Mouse (Mus musculus) ES-E14 (cell line): ENCODE results near the gene Sox1. TPM values are rescaled to one million over a fixed set of nuclear protein-coding genes. Genes with fewer than 3 reads are reported as not detected.

Experiments
- DNase-seq: peaks from one replicate; pipeline ENCODE4 v3.0.0-alpha.2; 2013; ENCODE audit warnings: low read depth, low spot score
- H3K27ac ChIP-seq: 2 replicates; pipeline ENCODE4 v1.5.1; 2012; ENCODE audit warnings: low read depth, mild to moderate bottlenecking, low read length, moderate library complexity, mixed read lengths; ENCODE audit not compliant: poor library complexity, insufficient read depth, severe bottlenecking
- H3K36me3 ChIP-seq: 2 replicates; pipeline ENCODE4 v1.6.1; 2012; ENCODE audit warnings: mild to moderate bottlenecking, low read length, moderate library complexity, mixed read lengths; ENCODE audit not compliant: control insufficient read depth, poor library complexity, insufficient read depth, severe bottlenecking
- H3K4me1 ChIP-seq, 2 experiments: fragments of 150-350 bp in 1 of 2; sonication (generic) in 1 of 2; 2 replicates each; pipeline ENCODE4 v1.6.1; 2012; ENCODE audit warnings: low read length in 2 of 2, mild to moderate bottlenecking in 1 of 2, mixed read lengths in 1 of 2; ENCODE audit not compliant: control insufficient read depth in 2 of 2, insufficient read depth in 2 of 2, poor library complexity in 1 of 2
- H3K4me3 ChIP-seq, 2 experiments: fragments of 150-350 bp in 1 of 2; sonication (generic) in 1 of 2; 2 replicates each; pipeline ENCODE4 v1.5.1; 2012; ENCODE audit warnings: low read length in 2 of 2, low read depth in 1 of 2, mild to moderate bottlenecking in 1 of 2, mixed read lengths in 1 of 2; ENCODE audit not compliant: insufficient read depth in 1 of 2, poor library complexity in 1 of 2, severe bottlenecking in 1 of 2
- H3K9ac ChIP-seq: 2 replicates; pipeline ENCODE4 v1.6.1; 2012; ENCODE audit warnings: low read depth, mild to moderate bottlenecking, low read length, mixed read lengths; ENCODE audit not compliant: poor library complexity, insufficient read depth, severe bottlenecking
- H3K9me3 ChIP-seq: fragments of 150-350 bp; sonication (generic); 2 replicates; pipeline ENCODE4 v1.6.1; 2012; ENCODE audit warnings: low read depth, mild to moderate bottlenecking, low read length; ENCODE audit not compliant: control insufficient read depth, insufficient read depth
- CHD2 ChIP-seq: IDR thresholded peaks from 2 replicates; pipeline ENCODE4 v1.6.1; 2014; ENCODE audit warnings: mild to moderate bottlenecking, low read depth, low read length, inconsistent platforms
- HCFC1 ChIP-seq: IDR thresholded peaks from 2 replicates; pipeline ENCODE4 v1.6.1; 2012; ENCODE audit warnings: low read length, inconsistent platforms, borderline replicate concordance; ENCODE audit not compliant: insufficient read depth
- MAFK ChIP-seq: IDR thresholded peaks from 2 replicates; pipeline ENCODE4 v1.6.1; 2014; ENCODE audit warnings: mild to moderate bottlenecking, low read depth, low read length, inconsistent platforms; ENCODE audit not compliant: insufficient read depth
- ZC3H11A ChIP-seq: IDR thresholded peaks from 2 replicates; pipeline ENCODE4 v1.6.1; 2012; ENCODE audit warnings: low read depth, mild to moderate bottlenecking, inconsistent platforms, low read length, borderline replicate concordance
- ZNF384 ChIP-seq: IDR thresholded peaks from 2 replicates; pipeline ENCODE4 v1.6.1; 2012; ENCODE audit warnings: low read depth, low read length, inconsistent platforms
- in situ Hi-C, 2 experiments: fragments of 600-800 bp; cut with MboI; formaldehyde crosslinking; loops; one replicate each; pipeline ENCODE4 v1.15.1; 2025; ENCODE audit warnings: low sequenced_read_pairs in 2 of 2, inconsistent platforms in 1 of 2; ENCODE audit not compliant: unreplicated experiment in 2 of 2
- total RNA-seq: library from RNA; depleted of rRNA; stranded (reverse); fragments of 300-350 nt; gene quantifications from 2 replicates; pipeline ENCODE4 v1.2.3, GENCODE M21; 2012

The Sox1 gene
- total RNA-seq, 1 experiment = 1.0 TPM

DNA sequence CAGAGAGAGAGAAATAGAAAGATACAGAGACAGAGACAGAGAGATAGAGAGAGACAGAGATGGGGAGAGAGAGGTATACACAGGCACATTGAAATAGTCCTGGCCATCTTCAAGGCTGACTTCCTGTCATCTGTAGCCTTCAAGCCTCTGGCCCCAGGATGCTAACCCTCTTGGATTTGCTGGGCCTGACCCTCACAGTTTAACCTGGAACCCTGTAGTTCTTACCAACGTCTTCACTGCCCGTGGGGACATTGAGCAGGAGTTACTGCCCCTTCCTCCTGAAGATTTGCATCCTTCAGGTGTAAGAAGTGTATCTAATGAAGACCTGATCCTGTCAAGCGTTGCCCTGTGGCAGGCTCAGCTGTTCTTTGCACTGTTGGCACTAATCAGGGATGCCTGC, 14.0 kb upstream of the Sox1 start:
- DNase-seq = no peak
- in situ Hi-C loops = loop anchor here (25.0 kb wide), 2 partner anchors 894 to 1069 kb away; partner anchors contain the start of genes Col4a1 (in 2 of the 2), Col4a2 (in 2 of the 2), Naxd (in 1 of the 2) and Rab20 (in 1 of the 2)

DNA sequence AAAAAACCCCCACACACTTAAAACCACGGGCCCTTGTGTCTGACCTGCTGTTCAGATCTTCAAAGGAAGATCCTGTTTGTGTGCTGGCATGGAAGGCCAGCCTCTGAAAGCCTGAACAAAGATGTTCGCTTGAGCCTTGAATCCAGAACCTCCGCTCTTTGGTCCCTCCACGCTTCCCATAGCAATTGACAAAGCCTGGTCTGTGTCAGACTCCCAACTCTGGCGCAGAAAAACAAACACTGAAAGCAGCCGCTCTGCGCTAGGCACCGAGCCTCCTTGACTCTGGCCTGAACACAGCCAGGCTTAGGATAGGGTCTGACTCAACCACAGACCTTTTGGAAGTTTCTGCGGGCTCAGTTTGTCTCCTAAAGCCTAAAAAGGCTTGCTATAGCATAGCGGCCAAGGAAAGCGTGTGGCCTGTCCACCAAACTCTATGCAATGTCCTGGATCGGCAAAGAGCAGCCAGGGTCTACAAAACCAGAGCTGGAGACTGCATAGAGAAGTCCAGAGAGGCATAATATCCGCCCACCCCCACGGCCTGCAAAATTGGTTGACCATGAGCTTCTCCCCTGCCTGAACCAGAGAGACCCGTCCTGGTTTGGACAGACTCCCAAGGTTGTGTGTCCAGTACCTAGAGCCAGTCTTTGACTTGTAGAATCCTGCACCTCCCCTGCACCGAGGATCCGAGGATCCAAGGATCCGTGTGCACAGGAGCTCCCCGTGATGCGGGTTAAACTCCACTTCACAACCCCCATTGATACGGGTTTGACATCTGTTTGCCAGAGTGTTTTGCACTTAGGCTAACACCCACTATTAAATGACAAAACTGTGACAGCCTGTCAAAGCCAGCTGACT, 12.2 kb upstream of the Sox1 start:
- H3K36me3 ChIP-seq = no peaks in the 10 kb centered on the region
- H3K27ac ChIP-seq = no peak overlapping the region
- H3K4me1 ChIP-seq = peaks cover 0 to 1% of the 10 kb centered on the region in 2 experiments; a peak in 1 of 4 replicates
- no peak for DNase-seq
- H3K9ac ChIP-seq = no peak overlapping the region
- no peaks in the 10 kb centered on the region for H3K9me3 ChIP-seq
- H3K4me3 ChIP-seq = no peak overlapping the region
- in situ Hi-C loops = loop anchor here (25.0 kb wide), 2 partner anchors 896 to 1071 kb away; partner anchors contain the start of genes Col4a1 (in 2 of the 2), Col4a2 (in 2 of the 2), Naxd (in 1 of the 2) and Rab20 (in 1 of the 2)
- TF ChIP-seq CHD2 (no peak), MAFK (no peak), ZNF384 (no peak), ZC3H11A (no peak), HCFC1 (no peak)

More for the DNA sequence above, 14.0 kb upstream of the Sox1 start:
- no peaks in the 10 kb centered on the region for H3K9me3 ChIP-seq
- no peak overlapping the region for H3K4me3 ChIP-seq
- peaks cover 0 to 1% of the 10 kb centered on the region in 2 experiments; a peak in 1 of 4 replicates for H3K4me1 ChIP-seq
- no peak overlapping the region for H3K27ac ChIP-seq
- H3K36me3 ChIP-seq = no peaks in the 10 kb centered on the region
- TF ChIP-seq MAFK = no peak
- no peak for TF ChIP-seq HCFC1
- no peak for TF ChIP-seq ZC3H11A
- no peak for TF ChIP-seq ZNF384
- TF ChIP-seq CHD2 = no peak
- no peak overlapping the region for H3K9ac ChIP-seq

DNA sequence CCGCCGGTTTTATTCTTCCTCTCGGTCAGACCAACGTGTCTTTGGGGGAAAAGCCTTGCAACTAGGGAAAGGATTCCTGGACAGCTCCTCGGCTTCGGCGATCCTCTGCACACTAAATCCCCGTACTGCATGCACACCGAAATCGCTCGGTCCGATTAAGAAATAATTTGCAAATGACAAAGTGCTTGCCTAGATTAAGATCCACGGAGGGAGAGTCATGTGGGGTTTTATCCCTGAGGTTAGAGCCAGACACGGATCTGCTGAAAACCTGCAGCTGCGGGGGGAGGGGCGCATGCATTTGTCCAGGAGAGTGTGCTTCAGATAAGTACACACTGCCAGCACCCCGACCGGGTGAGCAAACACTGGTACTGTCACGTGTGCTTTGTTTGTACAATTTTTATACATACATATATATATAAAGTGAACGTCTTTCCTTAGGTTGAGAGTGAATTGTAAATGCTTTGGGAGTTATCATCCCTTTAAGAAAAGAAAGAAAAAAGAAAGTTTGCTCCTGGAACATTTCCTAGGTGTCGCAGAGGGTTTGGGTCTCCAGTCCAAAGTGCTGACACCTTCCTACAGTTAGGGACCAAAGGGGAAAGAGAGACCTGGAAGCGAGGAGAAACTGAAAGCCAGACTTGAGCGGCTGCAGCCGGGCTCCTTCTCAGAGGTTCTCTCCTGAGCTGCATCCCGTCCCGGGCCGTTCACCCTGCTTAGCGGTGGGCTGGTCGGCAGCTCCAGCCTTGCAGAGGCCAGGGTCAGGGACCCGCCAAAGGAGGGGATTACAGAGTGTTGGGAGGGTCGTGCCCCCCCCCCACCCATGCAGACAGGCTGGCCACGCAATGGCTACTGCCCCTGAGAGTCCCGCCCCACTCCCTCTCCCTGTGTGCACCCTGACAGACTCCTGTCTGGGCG, 10.9 kb upstream of the Sox1 start:
- DNase-seq = no peak
- TF ChIP-seq ZC3H11A (no peak), HCFC1 (no peak)

DNA sequence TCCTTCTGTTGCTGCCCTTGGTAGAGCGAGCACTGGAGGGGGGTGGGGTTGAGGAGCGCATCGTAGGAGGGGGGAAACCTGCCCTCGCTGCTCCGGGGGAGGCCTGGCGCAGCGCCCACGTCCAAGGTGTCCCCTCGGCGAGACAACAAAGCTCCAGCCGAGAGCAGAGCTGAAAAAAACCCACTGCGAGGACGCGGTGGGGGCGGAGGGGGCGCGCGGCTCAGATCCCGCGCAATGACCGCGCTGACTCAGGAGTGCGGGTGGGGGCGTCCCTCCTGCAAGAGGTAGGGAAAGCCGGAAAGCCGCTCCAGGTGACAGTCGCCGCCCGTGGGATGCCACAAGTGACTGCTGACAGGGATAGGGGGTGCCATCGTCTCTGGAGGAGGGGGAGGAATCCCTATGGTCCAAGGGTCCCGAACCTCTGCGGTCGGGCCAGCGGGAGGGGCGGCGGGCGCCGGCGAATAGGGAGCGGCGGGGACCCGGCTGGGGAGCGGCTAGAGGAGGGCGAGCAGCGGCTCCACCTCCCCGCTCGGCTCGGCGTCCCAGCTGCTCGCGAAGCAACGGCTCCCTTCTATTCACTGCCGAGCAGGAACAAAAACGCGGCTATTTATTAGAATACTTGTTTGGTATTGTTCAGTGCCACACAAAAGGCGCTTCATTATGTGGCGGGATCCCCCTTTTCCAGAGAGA, 10.0 kb upstream of the Sox1 start:
- in situ Hi-C loops = loop anchor here (25.0 kb wide), 2 partner anchors 898 to 1073 kb away; partner anchors contain the start of genes Col4a1 (in 2 of the 2), Col4a2 (in 2 of the 2), Naxd (in 1 of the 2) and Rab20 (in 1 of the 2)
- Histone ChIP-seq H3K9me3 (no peaks in the 10 kb centered on the region), H3K9ac (no peak overlapping the region), H3K4me1 (peaks cover 0 to 1% of the 10 kb centered on the region in 2 experiments; a peak in 1 of 4 replicates), H3K4me3 (peak overlapping the region; percentile 54 to 56), H3K36me3 (no peaks in the 10 kb centered on the region), H3K27ac (no peak overlapping the region)
- no peak for TF ChIP-seq HCFC1
- no peak for TF ChIP-seq ZC3H11A
- no peak for TF ChIP-seq CHD2
- no peak for TF ChIP-seq ZNF384
- TF ChIP-seq MAFK = no peak
- no peak for DNase-seq

More for the DNA sequence above, 10.9 kb upstream of the Sox1 start:
- H3K4me1 ChIP-seq = peaks cover 0 to 1% of the 10 kb centered on the region in 2 experiments; a peak in 1 of 4 replicates
- peak overlapping the region in 1 of 2 experiments; percentile 56; a peak in 2 of 4 replicates for H3K4me3 ChIP-seq
- no peak overlapping the region for H3K9ac ChIP-seq
- H3K9me3 ChIP-seq = no peaks in the 10 kb centered on the region
- in situ Hi-C loops = loop anchor here (25.0 kb wide), 2 partner anchors 897 to 1072 kb away; partner anchors contain the start of genes Col4a1 (in 2 of the 2), Col4a2 (in 2 of the 2), Naxd (in 1 of the 2) and Rab20 (in 1 of the 2)
- H3K27ac ChIP-seq = no peak overlapping the region
- no peaks in the 10 kb centered on the region for H3K36me3 ChIP-seq
